1 mouse cellular context compared by ENCODE assay signal in the genomic region with DNA sequence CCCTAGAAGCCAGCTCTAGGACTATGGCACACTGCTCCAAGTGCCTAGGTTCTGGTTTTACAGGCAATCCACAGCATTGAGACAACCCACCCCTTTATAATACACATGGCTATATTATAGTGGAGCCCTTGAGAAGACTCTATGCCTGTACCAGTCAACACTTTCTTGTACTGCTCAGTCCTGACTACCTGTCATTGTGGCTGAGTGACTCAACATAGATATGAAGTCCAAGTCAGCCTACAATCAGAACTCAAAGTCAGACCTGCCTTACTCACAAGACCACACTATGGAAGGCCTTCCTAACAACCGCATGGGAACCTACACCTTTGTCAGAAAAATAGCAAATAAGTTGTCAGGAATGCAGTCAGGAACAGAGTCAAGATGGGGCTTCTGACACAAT.
TF ChIP-seq lines count a peak whose summit lies in the region.

No protein-coding gene starts in this region.

TF ChIP-seq in MEL, 35 proteins besides CTCF, POLR2A, EP300 and RAD21 (continued from another document):
- TF ChIP-seq MAFK (IDR thresholded peaks at IDR 0.05; ENCODE audit: borderline replicate concordance, low read depth, low read length) (no peak), CHD1 (IDR thresholded peaks at IDR 0.05; ENCODE audit: low read depth, low read length) (no peak), ZC3H11A (IDR thresholded peaks at IDR 0.05; ENCODE audit: low read depth, low read length) (no peak), CHD2 (IDR thresholded peaks at IDR 0.05; ENCODE audit: low read length) (no peak), ZMIZ1 (IDR thresholded peaks at IDR 0.05; ENCODE audit: low read depth, low read length) (0 out of 2 replicates have a peak, but pooled peaks have one; percentile 29), SMC3 (IDR thresholded peaks at IDR 0.05; ENCODE audit: low read depth, low read length) (no peak), USF1 (IDR thresholded peaks at IDR 0.05; ENCODE audit: low read depth, low read length) (no peak), MXI1 (IDR thresholded peaks at IDR 0.05; ENCODE audit: low read depth, low read length) (0 out of 2 replicates have a peak, but pooled peaks have one; percentile 6), ZKSCAN1 (IDR thresholded peaks at IDR 0.05; ENCODE audit: low read depth, low read length) (no peak)
